Mouse (Mus musculus): ENCODE data around the gene Slc30a2.

Slc30a2 gene

GRCm38 (mm10) chr4:134319074-134319473, 23.9 kb upstream of the Slc30a2 start:
- DNase-seq (ENCODE audit: inconsistent age in 2 of 2, low spot score in 1 of 2) = no peak

GRCm38 (mm10) chr4:134319674-134320073, 23.3 kb upstream of the Slc30a2 start:
- no peak for DNase-seq (ENCODE audit: inconsistent age in 2 of 2, low spot score in 1 of 2)

DNA sequence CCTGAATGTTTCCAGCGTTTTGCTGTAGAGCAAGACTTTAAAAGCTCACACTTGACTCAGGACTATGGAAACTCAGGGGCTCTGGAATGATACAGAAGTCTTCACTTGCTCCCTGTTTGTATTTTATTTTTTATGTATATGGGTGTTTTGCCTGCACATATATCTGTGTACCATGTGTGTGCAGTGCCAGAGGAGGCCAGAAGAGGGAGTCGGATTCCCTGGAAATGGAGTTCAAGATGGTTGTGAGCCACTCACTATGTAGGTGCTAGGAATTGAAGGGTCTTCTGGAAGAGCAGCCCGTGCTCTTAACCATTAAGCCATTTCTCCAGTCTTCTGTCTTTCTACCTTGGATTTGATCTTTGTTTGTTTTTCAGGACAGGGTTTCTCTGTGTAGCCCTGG, 21.5 kb upstream of the Slc30a2 start:
- DNase-seq (ENCODE audit: inconsistent age in 2 of 2, low spot score in 1 of 2) = peak in 1 of 2 experiments; percentile 42

GRCm38 (mm10) chr4:134324655-134325054, 18.3 kb upstream of the Slc30a2 start:
- no peak for DNase-seq (ENCODE audit: inconsistent age in 2 of 2, low spot score in 1 of 2)

GRCm38 (mm10) chr4:134326859-134327530, 16.0 kb upstream of the Slc30a2 start:
- no peak for DNase-seq (ENCODE audit: inconsistent age in 2 of 2, low spot score in 1 of 2)

DNA sequence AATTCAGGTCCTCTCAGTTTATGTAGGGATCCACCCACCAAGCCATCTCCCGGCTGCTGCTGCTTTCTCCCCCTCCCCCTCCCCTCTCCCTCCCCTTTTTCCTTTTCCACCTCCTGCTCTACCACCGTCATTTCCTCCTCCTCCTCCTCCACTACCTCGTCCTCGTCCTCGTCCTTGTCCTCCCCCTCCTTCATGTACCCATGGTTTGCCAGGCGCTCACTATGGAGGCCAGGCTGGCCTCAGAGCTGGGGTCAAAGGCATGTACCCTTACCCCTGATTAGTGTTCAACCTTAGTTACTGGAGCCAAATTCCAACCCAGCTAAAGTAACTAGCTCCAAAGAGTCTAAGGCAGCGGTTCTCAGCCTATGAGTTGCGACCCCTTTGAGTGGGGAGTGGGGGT, 14.8 kb upstream of the Slc30a2 start:
- DNase-seq (ENCODE audit: inconsistent age in 2 of 2, low spot score in 1 of 2) = no peak

- DNase-seq (ENCODE audit: inconsistent age in 2 of 2, low spot score in 1 of 2) = no peak
Measured at GRCm38 (mm10) chr4:134328832-134329231, 14.1 kb upstream of the Slc30a2 start.

- DNase-seq (ENCODE audit: inconsistent age in 2 of 2, low spot score in 1 of 2) = no peak
Measured at GRCm38 (mm10) chr4:134330281-134330680, 12.7 kb upstream of the Slc30a2 start.

GRCm38 (mm10) chr4:134341231-134341630, 1.8 kb upstream of the Slc30a2 start:
- DNase-seq (ENCODE audit: inconsistent age in 2 of 2, low spot score in 1 of 2) = peak; percentile 64 to 79

DNA sequence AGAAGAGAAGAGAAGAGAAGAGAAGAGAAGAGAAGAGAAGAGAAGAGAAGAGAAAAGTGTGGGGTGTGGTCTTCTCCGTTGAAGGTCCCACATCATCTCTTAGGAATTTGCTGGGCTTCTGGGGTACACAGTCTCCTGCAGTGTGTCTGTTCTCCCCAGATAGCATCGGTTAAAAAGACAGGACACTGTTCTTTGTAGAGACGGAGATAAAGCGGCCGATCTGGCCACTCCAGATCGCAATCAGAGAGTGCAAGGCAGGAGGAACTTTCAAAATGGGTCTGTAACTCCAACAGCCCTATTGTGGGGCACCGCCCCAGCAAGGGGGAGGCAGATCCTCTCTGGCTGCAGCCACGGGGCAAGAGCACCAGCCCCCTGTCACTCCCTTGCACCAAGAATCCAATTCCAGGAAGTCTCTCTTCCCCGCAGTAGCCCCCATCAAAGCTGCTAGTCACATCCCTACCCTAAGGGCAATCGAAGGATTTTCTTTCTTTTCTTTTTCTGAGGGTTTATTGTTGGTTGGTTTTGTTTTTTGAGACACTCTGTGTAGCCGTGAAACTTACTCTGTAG, 685 bp upstream of the Slc30a2 start:
- DNase-seq (ENCODE audit: inconsistent age in 2 of 2, low spot score in 1 of 2) = peak in 1 of 2 experiments; percentile 53

DNA sequence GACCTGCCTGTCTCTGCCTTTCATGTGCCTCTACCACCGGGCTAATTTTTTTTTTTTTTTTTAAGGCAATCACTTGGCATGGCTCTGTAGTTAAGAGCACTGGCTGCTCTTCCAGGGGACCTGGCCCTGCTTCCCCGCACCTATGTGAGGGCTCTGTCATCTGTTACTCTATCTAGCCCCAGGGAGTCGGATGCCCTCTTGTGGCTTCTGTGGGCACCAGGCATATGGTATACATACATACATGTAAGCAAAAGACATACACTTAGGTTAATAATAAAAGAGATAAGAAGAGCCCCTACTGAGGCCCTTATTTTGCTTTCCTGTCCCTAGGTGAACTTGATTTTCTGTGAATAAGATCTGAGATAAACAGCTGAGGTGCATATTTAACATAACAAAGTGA, 1.6 kb downstream of the Slc30a2 start:
- peak in 1 of 2 experiments; percentile 57 for DNase-seq (ENCODE audit: inconsistent age in 2 of 2, low spot score in 1 of 2)

- no peak for DNase-seq (ENCODE audit: inconsistent age in 2 of 2, low spot score in 1 of 2)
Measured at GRCm38 (mm10) chr4:134345802-134346201, 2.8 kb downstream of the Slc30a2 start.

- peak in 1 of 2 experiments; percentile 45 for DNase-seq (ENCODE audit: inconsistent age in 2 of 2, low spot score in 1 of 2)
Measured at GRCm38 (mm10) chr4:134348078-134348477, 5.1 kb downstream of the Slc30a2 start.

- DNase-seq (ENCODE audit: inconsistent age in 2 of 2, low spot score in 1 of 2) = no peak
Measured at GRCm38 (mm10) chr4:134348545-134348944, 5.6 kb downstream of the Slc30a2 start.

DNA sequence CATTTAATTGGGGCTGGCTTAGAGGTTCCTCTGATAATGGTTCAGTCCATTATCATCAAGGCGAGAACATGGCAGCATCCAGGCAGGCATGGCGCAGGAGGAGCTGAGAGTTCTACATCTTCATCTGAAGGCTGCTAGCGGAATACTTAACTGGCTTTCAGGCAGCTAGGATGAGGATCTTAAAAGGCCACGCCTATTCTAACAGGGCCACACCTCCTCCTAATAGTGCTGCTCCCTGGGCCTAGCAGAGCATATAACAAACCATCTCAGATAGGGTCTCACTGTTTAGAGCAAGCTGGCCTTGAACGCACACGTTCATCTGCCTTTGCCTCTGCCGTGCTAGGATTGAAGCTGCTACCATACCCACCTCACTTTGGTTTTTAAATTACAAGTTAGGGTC, 6.8 kb downstream of the Slc30a2 start:
- DNase-seq (ENCODE audit: inconsistent age in 2 of 2, low spot score in 1 of 2) = no peak

GRCm38 (mm10) chr4:134350641-134351040, 7.7 kb downstream of the Slc30a2 start:
- no peak for DNase-seq (ENCODE audit: inconsistent age in 2 of 2, low spot score in 1 of 2)

DNA sequence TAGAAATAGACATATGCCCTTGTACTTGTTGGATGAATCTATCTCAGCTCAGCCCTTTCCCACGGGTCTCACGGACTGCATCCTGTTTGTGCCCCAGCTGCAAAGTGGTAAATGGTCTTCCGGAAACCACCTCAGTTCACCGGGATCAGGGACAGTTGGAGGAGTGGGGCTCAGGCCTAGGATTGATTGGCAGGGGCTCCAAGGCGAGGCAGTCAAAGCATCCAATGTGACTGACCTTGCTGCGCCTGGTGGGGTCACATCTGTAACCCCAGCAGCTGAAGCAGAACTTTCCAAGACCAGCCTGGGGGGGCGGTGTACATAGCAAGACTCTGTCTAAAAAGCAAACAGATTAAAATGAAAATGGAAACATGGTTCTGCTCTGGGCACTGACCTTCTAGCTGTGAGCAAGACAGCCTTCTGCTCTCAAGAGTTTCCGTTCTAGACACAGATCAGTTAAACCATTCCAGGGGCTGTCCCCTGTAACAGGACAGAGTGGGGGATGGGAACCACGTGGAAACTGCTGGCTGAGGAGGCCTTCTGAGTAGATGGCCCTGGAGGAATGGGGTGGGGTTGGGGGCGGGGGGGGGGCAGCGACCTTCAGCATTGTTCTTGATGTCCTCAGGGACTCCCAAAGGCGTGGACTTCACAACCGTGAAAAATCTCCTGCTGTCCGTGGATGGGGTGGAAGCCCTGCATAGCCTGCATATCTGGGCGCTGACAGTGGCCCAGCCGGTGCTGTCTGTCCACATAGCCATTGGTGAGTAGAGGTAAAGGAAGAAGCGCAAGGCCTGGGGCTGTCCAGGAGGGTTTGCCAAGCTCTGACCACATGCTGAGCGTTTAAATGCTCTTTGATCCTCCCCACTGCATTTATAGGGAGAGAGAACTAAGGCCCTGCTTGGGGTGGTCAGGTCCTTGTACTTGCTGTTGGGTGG, 8.6 kb downstream of the Slc30a2 start:
- DNase-seq (ENCODE audit: inconsistent age in 2 of 2, low spot score in 1 of 2) = peak in 1 of 2 experiments; percentile 72

DNA sequence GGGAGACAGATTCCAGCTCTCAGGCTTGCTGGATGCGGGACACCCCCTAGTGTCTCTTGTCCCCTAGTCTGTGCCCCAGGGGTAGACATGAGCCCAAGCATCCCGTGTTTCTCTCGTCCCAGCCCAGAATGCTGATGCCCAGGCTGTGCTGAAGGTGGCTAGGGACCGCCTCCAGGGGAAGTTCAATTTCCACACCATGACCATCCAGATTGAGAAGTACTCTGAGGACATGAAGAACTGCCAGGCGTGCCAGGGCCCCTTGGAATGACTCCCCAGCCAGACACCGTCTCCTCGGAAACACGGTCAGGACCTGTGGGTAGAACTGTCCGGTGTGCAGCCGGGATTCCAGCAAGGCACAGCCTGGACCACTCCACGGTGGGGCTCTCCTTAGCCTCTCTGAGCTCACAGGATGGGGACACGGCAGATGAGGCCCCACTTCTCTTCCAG, 9.3 kb downstream of the Slc30a2 start:
- peak in 1 of 2 experiments; percentile 57 for DNase-seq (ENCODE audit: inconsistent age in 2 of 2, low spot score in 1 of 2)

DNA sequence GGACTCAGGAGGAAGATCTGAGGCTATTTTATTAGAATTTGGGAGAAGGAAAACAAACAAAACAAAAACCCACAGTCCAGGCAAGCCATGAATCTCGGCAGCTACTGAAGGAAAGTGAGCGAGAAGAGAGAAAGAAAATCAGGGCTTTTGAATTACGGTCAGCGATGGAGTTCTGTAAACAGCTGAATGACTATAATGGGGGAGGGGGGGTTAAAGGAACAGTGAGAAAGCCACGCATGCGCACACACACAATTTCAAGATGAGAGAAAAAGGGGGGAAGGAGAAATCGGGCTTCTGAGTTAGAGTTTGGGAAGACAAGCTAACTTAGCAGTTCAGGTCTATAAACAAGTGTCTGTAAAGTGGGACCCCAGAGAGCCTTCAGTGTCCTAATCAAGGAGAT, 9.9 kb downstream of the Slc30a2 start:
- no peak for DNase-seq (ENCODE audit: inconsistent age in 2 of 2, low spot score in 1 of 2)

DNA sequence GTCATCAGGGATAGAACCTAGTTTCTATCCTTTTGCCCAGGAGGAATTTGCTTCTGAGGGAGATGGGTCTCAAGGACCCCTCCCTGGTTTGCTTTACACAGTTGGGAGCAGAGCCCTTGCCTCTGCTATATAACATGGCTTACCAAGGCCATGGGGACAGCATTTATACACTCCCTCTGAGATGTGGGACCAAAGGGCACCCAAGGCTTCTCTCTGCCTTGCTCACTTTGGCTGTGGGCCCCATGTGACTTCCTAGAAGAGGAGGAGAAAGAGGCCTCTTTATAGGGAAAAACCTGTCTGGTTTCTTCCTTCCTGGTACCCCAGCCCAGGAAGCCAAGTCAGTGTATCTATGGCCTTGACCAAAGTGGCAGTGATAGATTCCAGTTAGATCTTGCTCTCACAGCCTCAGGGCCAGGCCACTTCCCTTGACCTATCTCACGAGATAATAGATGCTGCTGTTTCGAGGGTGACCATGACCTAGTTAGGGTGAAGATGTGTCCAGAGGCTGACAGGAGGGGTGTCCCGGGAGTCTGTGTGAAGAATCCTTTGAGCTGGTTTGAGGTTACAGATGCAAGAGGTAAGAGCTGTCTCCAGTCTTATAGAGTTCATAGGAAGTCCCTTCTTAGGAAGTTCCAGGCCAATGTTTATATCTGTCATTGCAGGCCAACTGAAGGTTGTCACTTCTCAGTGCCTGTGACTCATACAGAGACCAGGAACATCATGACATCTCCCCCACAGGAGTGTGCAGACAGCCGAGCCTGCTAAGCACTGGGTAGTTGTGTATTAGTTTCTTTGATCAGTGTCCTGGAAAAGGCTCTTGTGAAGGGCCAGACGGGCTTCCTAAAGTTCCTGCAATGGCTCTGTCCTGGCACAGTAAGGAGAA, 10.8 kb downstream of the Slc30a2 start:
- DNase-seq (ENCODE audit: inconsistent age in 2 of 2, low spot score in 1 of 2) = peak; percentile 75 to 90
